Mouse (Mus musculus) heart, embryonic 16.5 days (tissue): ENCODE measurements at regions not wholly inside any gene's neighbourhood (a gene's known extent, or its start where the extent isn't known, plus 50 kb on each side); places are given as distances from the start of the nearest gene placed in this dataset.

Experiments
- ATAC-seq: fragments of 200-750 bp; cut with Nextera tagmentation; replicated peaks from 2 replicates; pipeline ENCODE4 v1.8.0; 2017; ENCODE audit warnings: moderate number of reproducible peaks; ENCODE audit not compliant: insufficient read depth, low FRiP score; ENCODE audit errors: extremely low read depth
- H3K27ac ChIP-seq: fragments of 300-500 bp; sonication (generic); 2 replicates; pipeline ENCODE4 v1.5.1; 2014; ENCODE audit warnings: mild to moderate bottlenecking, low read length, control low read depth, moderate library complexity
- H3K27me3 ChIP-seq: fragments of 300-500 bp; sonication (generic); 2 replicates; pipeline ENCODE4 v1.6.1; 2014; ENCODE audit warnings: low read length, mixed read lengths; ENCODE audit not compliant: control insufficient read depth, insufficient read depth
- H3K36me3 ChIP-seq: fragments of 300-500 bp; sonication (generic); 2 replicates; pipeline ENCODE4 v1.6.1; 2014; ENCODE audit not compliant: control insufficient read depth, insufficient read depth
- H3K4me1 ChIP-seq: fragments of 300-500 bp; sonication (generic); 2 replicates; pipeline ENCODE4 v1.6.1; 2014; ENCODE audit warnings: low read length, mixed read lengths; ENCODE audit not compliant: control insufficient read depth, insufficient read depth
- H3K4me2 ChIP-seq: fragments of 300-500 bp; sonication (generic); 2 replicates; pipeline ENCODE4 v1.6.1; 2014; ENCODE audit warnings: low read depth, mild to moderate bottlenecking, control low read depth, low read length
- H3K4me3 ChIP-seq: fragments of 300-500 bp; sonication (generic); 2 replicates; pipeline ENCODE4 v1.5.1; 2014; ENCODE audit warnings: mild to moderate bottlenecking, control low read depth, low read length
- H3K9ac ChIP-seq: fragments of 300-500 bp; sonication (generic); 2 replicates; pipeline ENCODE4 v1.6.1; 2014; ENCODE audit warnings: low read length, control low read depth
- H3K9me3 ChIP-seq: fragments of 300-500 bp; sonication (generic); replicated peaks from 2 replicates; pipeline ENCODE4 v1.6.1; 2016; ENCODE audit warnings: low read length; ENCODE audit not compliant: control insufficient read depth
- WGBS: fragments of 180-500 bp; shearing (Covaris S2); extraction: QIAGEN DNeasy Blood & Tissue Kit; methylation state at CpG from one replicate; pipeline ENCODE4 v1.1.7; 2014; 5-methylcytosine and 5-hydroxymethylcytosine counted together

DNA sequence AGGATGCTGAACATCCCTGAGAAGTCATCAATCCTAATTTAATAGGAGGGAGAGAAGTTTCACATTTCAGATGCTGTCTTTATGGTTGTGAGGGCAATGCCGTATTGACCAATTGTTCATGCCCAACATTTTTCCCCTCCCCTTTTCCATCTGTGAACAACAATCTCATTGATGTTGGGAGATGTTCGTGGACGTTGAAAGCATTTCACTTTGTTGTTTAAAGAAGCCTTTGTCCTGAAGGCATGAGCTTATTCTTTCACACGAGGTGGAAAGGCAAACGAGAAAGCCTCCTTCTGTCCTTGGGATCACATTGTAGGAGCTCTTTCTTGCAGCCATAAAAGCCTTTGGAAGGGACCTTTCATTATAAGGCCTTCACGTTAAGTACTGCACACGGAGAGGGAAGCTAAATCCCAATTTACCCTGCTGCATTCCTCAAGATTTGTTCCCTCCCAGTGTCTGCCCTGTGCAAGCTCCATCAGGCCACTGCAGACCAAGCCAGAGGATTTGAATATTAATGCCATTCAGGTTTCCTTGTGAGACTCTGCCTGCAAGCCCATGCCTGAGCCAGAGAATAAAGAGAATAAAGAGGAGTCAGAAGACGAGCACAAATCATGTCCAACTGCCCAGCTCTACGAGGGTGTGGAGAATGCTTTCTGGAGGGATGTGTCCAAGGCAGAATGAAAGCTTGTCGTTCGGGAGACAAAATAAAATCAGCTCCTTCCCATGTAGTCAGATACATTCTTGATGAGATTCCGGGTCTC, 195.4 kb downstream of the Tmem38b start:
- Histone ChIP-seq H3K4me1 (no peaks in the 10 kb centered on the region), H3K27ac (no peak overlapping the region), H3K27me3 (no peaks in the 10 kb centered on the region), H3K9me3 (no peaks in the 10 kb centered on the region), H3K4me2 (peak overlapping the region; percentile 6; the same call in 1 of the 2 replicates), H3K4me3 (no peak overlapping the region), H3K9ac (no peak overlapping the region), H3K36me3 (no peaks in the 10 kb centered on the region)
- no peak for ATAC-seq
- 55% methylated on average over 12 of the region's 12 CpGs for WGBS

- no peak for ATAC-seq
- no peak overlapping the region for H3K27ac ChIP-seq
- no peaks in the 10 kb centered on the region for H3K36me3 ChIP-seq
- WGBS = 52% methylated on average over 6 of the region's 6 CpGs
- H3K4me3 ChIP-seq = no peak overlapping the region
- no peaks in the 10 kb centered on the region for H3K4me1 ChIP-seq
- no peak overlapping the region for H3K9ac ChIP-seq
- H3K27me3 ChIP-seq = no peaks in the 10 kb centered on the region
- H3K4me2 ChIP-seq = peak overlapping the region; percentile 6; the same call in 1 of the 2 replicates
- H3K9me3 ChIP-seq = no peaks in the 10 kb centered on the region
These were observed 196.1 kb downstream of the Tmem38b start for GRCm38 (mm10) chr4:54021861-54022385.

- H3K27me3 ChIP-seq = no peaks in the 10 kb centered on the region
- H3K4me1 ChIP-seq = peaks cover 5% of the 10 kb centered on the region; the same call in 1 of the 2 replicates
- no peak overlapping the region for H3K4me3 ChIP-seq
- 80% methylated on average over 3 of the region's 3 CpGs for WGBS
- ATAC-seq = no peak
- no peaks in the 10 kb centered on the region for H3K9me3 ChIP-seq
- H3K36me3 ChIP-seq = no peaks in the 10 kb centered on the region
- no peak overlapping the region for H3K9ac ChIP-seq
- no peak overlapping the region for H3K4me2 ChIP-seq
- H3K27ac ChIP-seq = no peak overlapping the region
These were observed 201.1 kb downstream of the Tmem38b start for GRCm38 (mm10) chr4:54026919-54027318.

- WGBS = 33% methylated on average over 5 of the region's 5 CpGs
- no peak overlapping the region for H3K4me3 ChIP-seq
- no peak overlapping the region for H3K4me2 ChIP-seq
- H3K27me3 ChIP-seq = no peaks in the 10 kb centered on the region
- ATAC-seq = no peak
- no peak overlapping the region for H3K27ac ChIP-seq
- H3K9ac ChIP-seq = no peak overlapping the region
- no peaks in the 10 kb centered on the region for H3K36me3 ChIP-seq
- no peaks in the 10 kb centered on the region for H3K9me3 ChIP-seq
- H3K4me1 ChIP-seq = peaks cover 5% of the 10 kb centered on the region; the same call in 1 of the 2 replicates
These were observed 201.9 kb downstream of the Tmem38b start for GRCm38 (mm10) chr4:54027565-54028237.

GRCm38 (mm10) chr4:54045258-54046029, 219.6 kb downstream of the Tmem38b start:
- H3K27ac ChIP-seq = no peak overlapping the region
- H3K36me3 ChIP-seq = no peaks in the 10 kb centered on the region
- WGBS = 59% methylated on average over 14 of the region's 14 CpGs
- no peak overlapping the region for H3K4me3 ChIP-seq
- H3K4me2 ChIP-seq = no peak overlapping the region
- no peak overlapping the region for H3K9ac ChIP-seq
- H3K9me3 ChIP-seq = no peaks in the 10 kb centered on the region
- H3K4me1 ChIP-seq = no peaks in the 10 kb centered on the region
- no peaks in the 10 kb centered on the region for H3K27me3 ChIP-seq
- no peak for ATAC-seq

DNA sequence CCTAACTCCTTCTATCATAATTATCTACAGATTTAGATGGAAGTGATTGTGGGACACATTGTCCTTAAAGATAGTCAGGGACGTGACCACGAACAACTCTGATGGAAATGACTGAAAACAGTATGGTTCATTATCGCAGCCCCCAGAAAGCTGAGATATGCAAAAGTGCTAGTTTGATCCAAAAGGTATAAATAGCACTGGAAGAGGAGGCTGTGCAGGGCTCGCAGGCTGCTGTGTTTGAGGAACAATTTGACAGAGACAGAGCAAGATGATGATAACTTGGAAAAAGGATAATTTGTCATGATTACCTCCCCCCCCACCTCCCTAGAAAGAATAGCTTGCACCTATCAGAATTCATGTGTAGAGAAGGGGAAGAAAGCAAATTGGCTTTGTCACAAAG, 238.5 kb downstream of the Tmem38b start:
- no peak overlapping the region for H3K9ac ChIP-seq
- no peak overlapping the region for H3K4me2 ChIP-seq
- peaks cover 5% of the 10 kb centered on the region for H3K9me3 ChIP-seq
- no peak overlapping the region for H3K4me3 ChIP-seq
- no peak for ATAC-seq
- H3K27ac ChIP-seq = no peak overlapping the region
- H3K4me1 ChIP-seq = no peaks in the 10 kb centered on the region
- H3K27me3 ChIP-seq = no peaks in the 10 kb centered on the region
- 44% methylated on average over 4 of the region's 4 CpGs for WGBS
- H3K36me3 ChIP-seq = no peaks in the 10 kb centered on the region

DNA sequence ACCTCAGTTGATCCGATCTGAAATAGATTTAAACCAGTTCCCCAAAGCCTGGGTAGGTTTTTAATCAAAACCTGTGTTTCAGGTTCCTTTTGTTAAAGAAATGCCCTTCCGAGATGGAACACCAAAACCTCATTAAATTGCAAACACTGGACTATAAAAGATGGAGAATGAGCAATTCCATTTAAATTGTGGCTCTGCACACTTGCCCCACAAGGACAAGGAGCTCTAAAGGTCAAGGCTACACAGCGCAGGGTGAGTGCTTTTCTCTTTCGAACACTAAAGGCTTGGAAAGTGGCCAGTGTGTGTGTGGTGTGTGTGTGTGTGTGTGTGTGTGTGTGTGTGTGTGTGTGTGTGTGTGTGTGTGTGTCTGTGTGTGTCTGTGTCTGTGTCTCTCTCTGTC, 246.1 kb downstream of the Tmem38b start:
- no peaks in the 10 kb centered on the region for H3K4me1 ChIP-seq
- no peak for ATAC-seq
- H3K4me2 ChIP-seq = no peak overlapping the region
- no peak overlapping the region for H3K27ac ChIP-seq
- 70% methylated on average over 4 of the region's 4 CpGs for WGBS
- no peak overlapping the region for H3K4me3 ChIP-seq
- no peaks in the 10 kb centered on the region for H3K27me3 ChIP-seq
- no peak overlapping the region for H3K9ac ChIP-seq
- H3K9me3 ChIP-seq = peaks cover 19% of the 10 kb centered on the region
- H3K36me3 ChIP-seq = no peaks in the 10 kb centered on the region

- Histone ChIP-seq H3K4me2 (no peak overlapping the region), H3K36me3 (no peaks in the 10 kb centered on the region), H3K27me3 (no peaks in the 10 kb centered on the region), H3K27ac (no peak overlapping the region), H3K4me3 (no peak overlapping the region), H3K4me1 (no peaks in the 10 kb centered on the region), H3K9me3 (peaks cover 19% of the 10 kb centered on the region), H3K9ac (no peak overlapping the region)
- ATAC-seq = no peak
- 32% methylated on average over 3 of the region's 3 CpGs for WGBS
These were observed 246.6 kb downstream of the Tmem38b start for GRCm38 (mm10) chr4:54072482-54072881.
